Mouse (Mus musculus) midbrain, embryonic 14.5 days (tissue): Measurements from ENCODE around the gene Nr5a2. TPM values are rescaled to one million over a fixed set of nuclear protein-coding genes. Genes with fewer than 3 reads are reported as not detected.
"Not testable (repeated sequence)": the region's sequence is repeated elsewhere in the genome, so short reads cannot be mapped to it uniquely, and the experiment has no call there.

ENCODE experiments used
- ATAC-seq: fragments of 200-750 bp; cut with Nextera tagmentation; 2 replicates; pipeline ENCODE4 v1.8.0; 2017; ENCODE audit warnings: moderate number of reproducible peaks, moderate library complexity; ENCODE audit not compliant: low FRiP score, low TSS enrichment
- DNase-seq: peaks from one replicate; pipeline ENCODE4 v3.0.0-alpha.2; 2015
- H3K27ac ChIP-seq: fragments of 300-500 bp; sonication (generic); replicated peaks from 2 replicates; pipeline ENCODE4 v1.5.1; 2014; ENCODE audit warnings: mild to moderate bottlenecking, low read depth, low read length, moderate library complexity
- H3K27me3 ChIP-seq: fragments of 300-500 bp; sonication (generic); 2 replicates; pipeline ENCODE4 v1.6.1; 2014; ENCODE audit warnings: low read length, control low read depth, mixed read lengths; ENCODE audit not compliant: control insufficient read depth, insufficient read depth
- H3K36me3 ChIP-seq: fragments of 300-500 bp; sonication (generic); 2 replicates; pipeline ENCODE4 v1.6.1; 2014; ENCODE audit warnings: low read length, control low read depth; ENCODE audit not compliant: control insufficient read depth, insufficient read depth
- H3K4me1 ChIP-seq: fragments of 300-500 bp; sonication (generic); 2 replicates; pipeline ENCODE4 v1.6.1; 2014; ENCODE audit warnings: mild to moderate bottlenecking, antibody characterized with exemption, low read length, control low read depth; ENCODE audit not compliant: control insufficient read depth, insufficient read depth
- H3K4me2 ChIP-seq: fragments of 300-500 bp; sonication (generic); 2 replicates; pipeline ENCODE4 v1.6.1; 2014; ENCODE audit warnings: mild to moderate bottlenecking, low read length, moderate library complexity
- H3K4me3 ChIP-seq: fragments of 300-500 bp; sonication (generic); replicated peaks from 2 replicates; pipeline ENCODE4 v1.5.1; 2014; ENCODE audit warnings: low read depth, low read length
- H3K9ac ChIP-seq: fragments of 300-500 bp; sonication (generic); replicated peaks from 2 replicates; pipeline ENCODE4 v1.6.1; 2014; ENCODE audit warnings: mild to moderate bottlenecking, low read length, moderate library complexity
- H3K9me3 ChIP-seq: fragments of 300-500 bp; sonication (generic); 2 replicates; pipeline ENCODE4 v1.6.1; 2016; ENCODE audit warnings: low read length, control low read depth, mixed read lengths; ENCODE audit not compliant: control insufficient read depth
- WGBS: fragments of 180-500 bp; shearing (Covaris S2); extraction: QIAGEN DNeasy Blood & Tissue Kit; methylation state at CpG from one replicate; pipeline ENCODE4 v1.1.7; 2014; 5-methylcytosine and 5-hydroxymethylcytosine counted together
- polyA plus RNA-seq: library from polyadenylated mRNA; unstranded; fragments of >200 nt; fragmentation: Nextera tagmentation; extraction: Ambion mirVana; gene quantifications from 2 replicates; pipeline ENCODE4 v1.2.1, GENCODE M21; 2014

Nr5a2 gene
- polyA plus RNA-seq, 1 experiment from 2014 or later = 1.6 TPM

DNA sequence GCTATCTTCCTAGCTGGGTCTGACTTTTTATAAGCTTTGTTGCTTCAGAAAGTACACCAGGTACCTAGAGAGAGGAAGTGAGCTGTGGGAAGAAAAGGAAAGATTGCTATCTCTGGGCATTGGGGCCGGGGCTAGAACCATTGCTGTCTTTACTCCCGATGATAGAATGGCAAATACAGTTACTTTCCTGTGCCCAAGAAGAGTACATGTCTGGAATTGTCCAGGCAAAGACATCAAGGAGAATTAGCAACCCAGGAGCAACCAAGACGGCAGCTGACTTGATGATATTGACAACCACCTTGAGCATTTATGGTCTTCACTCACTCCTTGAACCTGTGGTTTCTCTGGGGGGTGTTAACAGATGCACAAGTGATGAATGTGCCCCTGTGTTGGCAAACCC, 130.3 kb downstream of the Nr5a2 start:
- H3K9ac ChIP-seq = no peak overlapping the region
- no peaks in the 10 kb centered on the region for H3K4me1 ChIP-seq
- H3K4me2 ChIP-seq = no peak overlapping the region
- H3K9me3 ChIP-seq = no peaks in the 10 kb centered on the region
- DNase-seq (no peak), ATAC-seq (no peak)
- H3K36me3 ChIP-seq = no peaks in the 10 kb centered on the region
- H3K4me3 ChIP-seq = no peak overlapping the region
- WGBS = 92% methylated on average over 3 of the region's 3 CpGs
- no peak overlapping the region for H3K27ac ChIP-seq
- H3K27me3 ChIP-seq = no peaks in the 10 kb centered on the region

GRCm38 (mm10) chr1:136823897-136824296, 136.4 kb downstream of the Nr5a2 start:
- Histone ChIP-seq H3K4me2 (no peak overlapping the region), H3K36me3 (no peaks in the 10 kb centered on the region), H3K4me3 (no peak overlapping the region), H3K27me3 (no peaks in the 10 kb centered on the region), H3K9ac (no peak overlapping the region), H3K27ac (no peak overlapping the region), H3K4me1 (no peaks in the 10 kb centered on the region), H3K9me3 (no peaks in the 10 kb centered on the region)
- DNase-seq (no peak), ATAC-seq (no peak)
- 85% methylated on average over 4 of the region's 4 CpGs for WGBS

- Histone ChIP-seq H3K4me3 (no peak overlapping the region), H3K36me3 (no peaks in the 10 kb centered on the region), H3K4me2 (no peak overlapping the region), H3K27ac (no peak overlapping the region), H3K9ac (no peak overlapping the region), H3K9me3 (no peaks in the 10 kb centered on the region), H3K4me1 (no peaks in the 10 kb centered on the region), H3K27me3 (no peaks in the 10 kb centered on the region; the same call in 1 of the 2 replicates)
- ATAC-seq (no peak), DNase-seq (no peak)
- WGBS = 81% methylated on average over 6 of the region's 6 CpGs
Observed at GRCm38 (mm10) chr1:136800625-136801024, 159.6 kb downstream of the Nr5a2 start.

DNA sequence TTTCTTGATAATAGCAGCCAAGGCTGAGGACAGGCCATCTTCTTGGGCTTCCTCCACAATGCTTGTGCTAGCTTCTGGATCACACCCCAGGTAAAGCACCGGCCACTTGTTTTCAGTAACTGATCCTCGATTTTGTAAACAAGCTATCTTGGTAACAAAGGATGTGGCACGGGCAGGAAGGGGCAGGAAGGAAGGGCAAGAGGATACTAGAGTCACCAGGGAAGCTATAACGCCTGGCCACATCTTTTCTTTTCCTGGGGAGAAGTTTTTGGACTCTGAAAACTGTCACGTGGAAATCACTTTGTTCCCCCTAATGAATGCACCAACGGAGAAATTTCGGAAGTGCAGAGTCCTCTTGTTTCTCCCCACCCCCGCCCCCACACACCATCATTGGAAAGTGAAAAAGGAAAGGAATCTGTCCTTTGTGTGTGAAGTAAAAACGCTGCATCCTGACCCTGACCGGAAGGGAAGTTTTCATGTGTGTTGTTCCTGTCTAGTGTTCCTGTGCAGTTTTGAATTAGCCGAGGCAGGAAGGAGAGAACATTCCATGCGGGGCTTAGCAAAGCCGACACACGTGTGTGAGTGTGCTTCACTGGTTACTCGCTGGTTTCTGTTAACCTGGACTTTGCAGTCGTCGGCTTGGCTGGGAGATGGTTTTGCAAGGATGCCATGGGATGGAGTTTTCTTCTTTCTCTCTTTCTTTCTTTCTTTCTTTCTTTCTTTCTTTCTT, 163.7 kb downstream of the Nr5a2 start:
- DNase-seq (no peak), ATAC-seq (no peak)
- H3K27me3 ChIP-seq = no peaks in the 10 kb centered on the region; the same call in 1 of the 2 replicates
- no peak overlapping the region for H3K9ac ChIP-seq
- H3K4me1 ChIP-seq = no peaks in the 10 kb centered on the region
- H3K9me3 ChIP-seq = no peaks in the 10 kb centered on the region
- WGBS = 51% methylated on average over 17 of the region's 17 CpGs
- no peak overlapping the region for H3K4me2 ChIP-seq
- H3K4me3 ChIP-seq = no peak overlapping the region
- H3K36me3 ChIP-seq = no peaks in the 10 kb centered on the region
- no peak overlapping the region for H3K27ac ChIP-seq

GRCm38 (mm10) chr1:136792957-136793883, 167.0 kb downstream of the Nr5a2 start:
- H3K9me3 ChIP-seq, ATAC-seq, H3K36me3 ChIP-seq, H3K27ac ChIP-seq, H3K4me1 ChIP-seq, H3K4me2 ChIP-seq, H3K4me3 ChIP-seq, H3K9ac ChIP-seq, H3K27me3 ChIP-seq, DNase-seq: not testable (repeated sequence)
- 97% methylated on average over 12 of the region's 12 CpGs for WGBS
